Mouse (Mus musculus): ENCODE results near the gene Gsdma.

Gsdma gene

GRCm38 (mm10) chr11:98709001-98709741 is 45.0 kb downstream of the Gsdma start:
- peak; percentile 80 for DNase-seq (ENCODE audit: low read depth, low spot score)

- DNase-seq (ENCODE audit: low read depth, low spot score): peak; percentile 87
These were observed 46.4 kb downstream of the Gsdma start for GRCm38 (mm10) chr11:98710416-98711045.

- no peak for DNase-seq (ENCODE audit: low read depth, low spot score)
These were observed 46.9 kb downstream of the Gsdma start for GRCm38 (mm10) chr11:98711046-98711434.

- peak; percentile 79 for DNase-seq (ENCODE audit: low read depth, low spot score)
These were observed 47.9 kb downstream of the Gsdma start for GRCm38 (mm10) chr11:98712009-98712408.

- DNase-seq (ENCODE audit: low read depth, low spot score): no peak
These were observed 49.6 kb downstream of the Gsdma start for GRCm38 (mm10) chr11:98713703-98714102.

GRCm38 (mm10) chr11:98715946-98716345 is 51.8 kb downstream of the Gsdma start:
- no peak for DNase-seq (ENCODE audit: low read depth, low spot score)

- DNase-seq (ENCODE audit: low read depth, low spot score): peak; percentile 87
These were observed 53.8 kb downstream of the Gsdma start for GRCm38 (mm10) chr11:98717904-98718303.

GRCm38 (mm10) chr11:98720756-98721155 is 56.6 kb downstream of the Gsdma start:
- no peak for DNase-seq (ENCODE audit: low read depth, low spot score)

GRCm38 (mm10) chr11:98721458-98722226 is 57.5 kb downstream of the Gsdma start:
- peak; percentile 85 for DNase-seq (ENCODE audit: low read depth, low spot score)

GRCm38 (mm10) chr11:98723098-98723497 is 58.9 kb downstream of the Gsdma start:
- DNase-seq (ENCODE audit: low read depth, low spot score): no peak

- no peak for DNase-seq (ENCODE audit: low read depth, low spot score)
These were observed 61.9 kb downstream of the Gsdma start for GRCm38 (mm10) chr11:98725926-98726506.
